Mouse (Mus musculus) liver, embryonic 12.5 days (tissue): ENCODE data around the gene Tst. TPM values are rescaled to one million over a fixed set of nuclear protein-coding genes. Genes with fewer than 3 reads are reported as not detected.

Experiments used
- ATAC-seq: fragments of 200-750 bp; cut with Nextera tagmentation; 2 replicates; pipeline ENCODE4 v1.8.0; 2017; ENCODE audit warnings: moderate number of reproducible peaks, mild to moderate bottlenecking, moderate library complexity
- H3K27ac ChIP-seq: fragments of 300-500 bp; sonication (generic); 2 replicates; pipeline ENCODE4 v1.5.1; 2016; ENCODE audit warnings: mild to moderate bottlenecking
- H3K27me3 ChIP-seq: fragments of 300-500 bp; sonication (generic); replicated peaks from 2 replicates; pipeline ENCODE4 v1.6.1; 2016; ENCODE audit warnings: mild to moderate bottlenecking, moderate library complexity
- H3K36me3 ChIP-seq: fragments of 300-500 bp; sonication (generic); 2 replicates; pipeline ENCODE4 v1.6.1; 2016; ENCODE audit warnings: mild to moderate bottlenecking, moderate library complexity
- H3K4me1 ChIP-seq: fragments of 300-500 bp; sonication (generic); 2 replicates; pipeline ENCODE4 v1.6.1; 2016
- H3K4me2 ChIP-seq: fragments of 300-500 bp; sonication (generic); 2 replicates; pipeline ENCODE4 v1.6.1; 2016; ENCODE audit warnings: mild to moderate bottlenecking, moderate library complexity
- H3K4me3 ChIP-seq: fragments of 300-500 bp; sonication (generic); 2 replicates; pipeline ENCODE4 v1.5.1; 2016; ENCODE audit warnings: mild to moderate bottlenecking, moderate library complexity
- H3K9ac ChIP-seq: fragments of 300-500 bp; sonication (generic); 2 replicates; pipeline ENCODE4 v1.6.1; 2016; ENCODE audit warnings: mild to moderate bottlenecking, moderate library complexity
- H3K9me3 ChIP-seq: fragments of 300-500 bp; sonication (generic); replicated peaks from 2 replicates; pipeline ENCODE4 v1.6.1; 2016; ENCODE audit warnings: mild to moderate bottlenecking, moderate library complexity
- WGBS: fragments of 180-500 bp; shearing (Covaris S2); methylation state at CpG from one replicate; pipeline ENCODE4 v1.1.7; 2016; ENCODE audit not compliant: insufficient replicate concordance; 5-methylcytosine and 5-hydroxymethylcytosine counted together
- polyA plus RNA-seq: library from polyadenylated mRNA; unstranded; fragments of >200 nt; fragmentation: Nextera tagmentation; extraction: Ambion mirVana; gene quantifications from 2 replicates; pipeline ENCODE4 v1.2.1, GENCODE M21; 2016

The Tst gene
- polyA plus RNA-seq, 1 experiment from 2014 or later, result 92.8 TPM

- Histone ChIP-seq H3K4me1 (no peaks in the 10 kb centered on the region), H3K9me3 (no peaks in the 10 kb centered on the region), H3K36me3 (no peaks in the 10 kb centered on the region), H3K27me3 (peaks cover 6% of the 10 kb centered on the region; the same call in 1 of the 2 replicates), H3K27ac (no peak overlapping the region), H3K4me3 (no peak overlapping the region), H3K9ac (no peak overlapping the region), H3K4me2 (no peak overlapping the region)
- 0% methylated on average over 1 of the region's 1 CpGs for WGBS
- no peak for ATAC-seq
Observed at GRCm38 (mm10) chr15:78354958-78355357, 50.7 kb downstream of the Tst start.

GRCm38 (mm10) chr15:78351586-78352165 is 54.0 kb downstream of the Tst start:
- H3K27ac ChIP-seq, result no peak overlapping the region
- H3K9me3 ChIP-seq, result no peaks in the 10 kb centered on the region
- H3K36me3 ChIP-seq, result no peaks in the 10 kb centered on the region
- WGBS, result 49% methylated on average over 3 of the region's 3 CpGs
- no peak overlapping the region for H3K4me3 ChIP-seq
- no peak overlapping the region for H3K9ac ChIP-seq
- no peak for ATAC-seq
- no peak overlapping the region for H3K4me2 ChIP-seq
- peaks cover 2% of the 10 kb centered on the region; the same call in 1 of the 2 replicates for H3K27me3 ChIP-seq
- no peaks in the 10 kb centered on the region for H3K4me1 ChIP-seq

Other genes with a start within 250 kb of the Tst start
- gene Ift27, start 231.8 kb downstream of the Tst start, polyA plus RNA-seq, result 45.1 and 46.9 TPM in 2 replicates
- gene Pvalb, start 199.5 kb downstream of the Tst start, polyA plus RNA-seq, result not detected in 2 replicates
- 31.4 and 37.5 TPM in 2 replicates for gene Ncf4, start 161.1 kb downstream of the Tst start, polyA plus RNA-seq
- 0.79 and 1.0 TPM in 2 replicates for gene Csf2rb2, start 100.2 kb downstream of the Tst start, polyA plus RNA-seq
- 3.6 and 3.9 TPM in 2 replicates for gene Csf2rb, start 80.2 kb downstream of the Tst start, polyA plus RNA-seq
- gene Tex33, start 10.0 kb downstream of the Tst start, polyA plus RNA-seq, result not detected in 2 replicates
- 3.5 and 4.8 TPM in 2 replicates for gene Mpst, start 509 bp upstream of the Tst start, polyA plus RNA-seq
- 7.6 and 8.8 TPM in 2 replicates for gene Kctd17, start 22.7 kb upstream of the Tst start, polyA plus RNA-seq
- gene Tmprss6, start 62.7 kb upstream of the Tst start, polyA plus RNA-seq, result 5.9 and 6.7 TPM in 2 replicates
- gene Il2rb, start 89.4 kb upstream of the Tst start, polyA plus RNA-seq, result 0.11 and 0.15 TPM in 2 replicates
- 5.2 and 5.6 TPM in 2 replicates for gene C1qtnf6, start 125.5 kb upstream of the Tst start, polyA plus RNA-seq
- 0.02 TPM in 1 of 2 replicates, not detected in the other for gene Sstr3, start 138.8 kb upstream of the Tst start, polyA plus RNA-seq
- gene Rac2, start 166.9 kb upstream of the Tst start, polyA plus RNA-seq, result 87.7 and 90.9 TPM in 2 replicates
- gene Cyth4, start 191.1 kb upstream of the Tst start, polyA plus RNA-seq, result 15.2 and 15.3 TPM in 2 replicates